Comparison of ENCODE assay signal across 10 mouse cellular contexts in the genomic region with DNA sequence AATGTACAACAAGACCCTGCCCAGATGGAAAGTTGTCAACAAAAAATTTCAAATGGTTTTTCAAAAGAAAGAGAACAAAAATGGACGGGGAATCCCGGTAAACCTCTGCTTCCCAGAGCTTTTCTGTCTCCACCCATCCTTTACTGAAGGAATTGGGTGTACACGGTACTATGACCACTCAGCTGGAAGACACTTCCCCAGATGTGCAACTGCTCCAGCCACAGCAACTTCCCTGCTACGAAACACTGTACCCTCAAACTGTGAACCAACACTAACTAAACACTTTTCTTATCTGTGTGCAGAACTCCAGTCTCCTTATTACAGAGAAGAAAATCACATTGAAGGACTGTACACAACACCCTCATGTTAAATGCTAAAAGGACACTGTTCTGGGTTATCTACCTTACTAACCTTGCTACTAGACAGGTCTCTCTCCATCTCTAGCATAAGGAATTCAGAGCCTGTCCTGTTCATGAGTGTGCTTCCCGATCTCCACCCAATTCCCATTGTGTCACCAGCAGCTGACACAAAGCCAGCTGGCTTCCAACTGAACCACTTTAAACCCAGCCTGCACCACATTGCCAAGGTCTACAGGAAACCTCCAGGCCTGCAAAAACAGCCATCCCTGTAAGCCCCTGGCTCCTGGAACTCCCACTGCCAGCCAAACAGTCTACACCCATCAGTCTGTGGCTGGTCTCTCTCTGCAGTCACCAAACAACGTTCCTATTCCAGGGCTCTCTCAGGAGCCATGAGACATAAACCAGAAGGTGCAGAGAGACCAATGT. TPM values are rescaled to one million over a fixed set of nuclear protein-coding genes. Genes with fewer than 3 reads are reported as not detected.
DNase-seq lines count a peak whose midpoint lies in the region; ATAC-seq and TF ChIP-seq lines count a peak whose summit lies in the region.
"Had no signal": no experiment of that assay in that cellular context is flagged by ENCODE, and none has a peak within 500 bp of the region (broad histone marks: within the 10 kb centered on the region; RNA-seq: fewer than 3 reads in every experiment).

No protein-coding gene starts in this region.

- H3K9me3 ChIP-seq in intestine, embryonic 14.5 days (ENCODE audit: control insufficient read depth, low read length): no peaks in the 10 kb centered on the region
- H3K9me3 ChIP-seq in intestine, postnatal 0 days (ENCODE audit: control insufficient read depth): no peaks in the 10 kb centered on the region
- H3K9me3 ChIP-seq in embryonic facial prominence, embryonic 10.5 days: no peaks in the 10 kb centered on the region
- H3K9me3 ChIP-seq in midbrain, embryonic 14.5 days (ENCODE audit: control insufficient read depth, low read length): no peaks in the 10 kb centered on the region
- H3K9me3 ChIP-seq: liver, embryonic 15.5 days had no signal

- WGBS in intestine, embryonic 14.5 days: 64% methylated on average over 6 of the region's 6 CpGs
- 59% methylated on average over 6 of the region's 6 CpGs for WGBS in intestine, postnatal 0 days
- WGBS in embryonic facial prominence, embryonic 10.5 days: 80% methylated on average over 6 of the region's 6 CpGs
- WGBS in midbrain, embryonic 14.5 days: 77% methylated on average over 6 of the region's 6 CpGs

- TF ChIP-seq CTCF in intestine, postnatal 0 days (IDR thresholded peaks at IDR 0.05; ENCODE audit: low read depth): no peak

- peaks cover 3% of the 10 kb centered on the region; the same call in 1 of the 2 replicates for H3K4me1 ChIP-seq in intestine, embryonic 14.5 days (replicated peaks; ENCODE audit: control insufficient read depth, insufficient read depth, low read length)
- H3K4me1 ChIP-seq in intestine, postnatal 0 days (replicated peaks; ENCODE audit: control insufficient read depth, insufficient read depth, low read length): no peaks in the 10 kb centered on the region
- H3K4me1 ChIP-seq in embryonic facial prominence, embryonic 10.5 days: 0 out of 2 replicates have a peak, but pooled peaks cover 9% of the 10 kb centered on the region
- H3K4me1 ChIP-seq in midbrain, embryonic 14.5 days (ENCODE audit: control insufficient read depth, insufficient read depth, low read length): no peaks in the 10 kb centered on the region
- H3K4me1 ChIP-seq: liver, embryonic 15.5 days had no signal

- no peak for ATAC-seq in intestine, embryonic 14.5 days (replicated peaks; ENCODE audit: low FRiP score, low TSS enrichment, low read depth)
- ATAC-seq in intestine, postnatal 0 days: no peak
- no peak for ATAC-seq in midbrain, embryonic 14.5 days (ENCODE audit: low FRiP score, low TSS enrichment)

- H3K27ac ChIP-seq in intestine, embryonic 14.5 days (ENCODE audit: low read depth): no peak overlapping the region
- no peak overlapping the region for H3K27ac ChIP-seq in intestine, postnatal 0 days (ENCODE audit: low read depth, low read length)
- H3K27ac ChIP-seq in embryonic facial prominence, embryonic 10.5 days (replicated peaks): no peak overlapping the region
- no peak overlapping the region for H3K27ac ChIP-seq in midbrain, embryonic 14.5 days (replicated peaks; ENCODE audit: low read depth, low read length)
- H3K27ac ChIP-seq: liver, embryonic 15.5 days had no signal

- no peaks in the 10 kb centered on the region for H3K36me3 ChIP-seq in intestine, embryonic 14.5 days (ENCODE audit: control insufficient read depth, insufficient read depth, low read length)
- no peaks in the 10 kb centered on the region for H3K36me3 ChIP-seq in intestine, postnatal 0 days (ENCODE audit: control insufficient read depth, insufficient read depth)
- no peaks in the 10 kb centered on the region for H3K36me3 ChIP-seq in embryonic facial prominence, embryonic 10.5 days (replicated peaks)
- H3K36me3 ChIP-seq in midbrain, embryonic 14.5 days (ENCODE audit: control insufficient read depth, insufficient read depth, low read length): no peaks in the 10 kb centered on the region
- H3K36me3 ChIP-seq: liver, embryonic 15.5 days had no signal

- no peaks in the 10 kb centered on the region for H3K27me3 ChIP-seq in intestine, embryonic 14.5 days (replicated peaks; ENCODE audit: control insufficient read depth, insufficient read depth, low read length)
- H3K27me3 ChIP-seq in intestine, postnatal 0 days (replicated peaks; ENCODE audit: control insufficient read depth, insufficient read depth, low read length): no peaks in the 10 kb centered on the region
- H3K27me3 ChIP-seq in embryonic facial prominence, embryonic 10.5 days (replicated peaks; ENCODE audit: low read depth, poor library complexity, severe bottlenecking): no peaks in the 10 kb centered on the region
- H3K27me3 ChIP-seq in midbrain, embryonic 14.5 days (ENCODE audit: control insufficient read depth, insufficient read depth, low read length): no peaks in the 10 kb centered on the region
- H3K27me3 ChIP-seq: CH12.LX; liver, embryonic 15.5 days had no signal

- no peak overlapping the region for H3K4me3 ChIP-seq in intestine, embryonic 14.5 days (ENCODE audit: low read depth, low read length)
- H3K4me3 ChIP-seq in intestine, postnatal 0 days (ENCODE audit: low read depth, low read length): no peak overlapping the region
- H3K4me3 ChIP-seq in embryonic facial prominence, embryonic 10.5 days: no peak overlapping the region
- no peak overlapping the region for H3K4me3 ChIP-seq in midbrain, embryonic 14.5 days (replicated peaks; ENCODE audit: low read depth, low read length)
- H3K4me3 ChIP-seq: liver, embryonic 15.5 days had no signal

- no peak overlapping the region for H3K9ac ChIP-seq in intestine, embryonic 14.5 days (ENCODE audit: low read length)
- no peak overlapping the region for H3K9ac ChIP-seq in intestine, postnatal 0 days (ENCODE audit: low read depth, low read length)
- H3K9ac ChIP-seq in midbrain, embryonic 14.5 days (replicated peaks; ENCODE audit: low read length): no peak overlapping the region
- H3K9ac ChIP-seq: liver, embryonic 15.5 days had no signal

- H3K4me2 ChIP-seq in intestine, embryonic 14.5 days (ENCODE audit: low read length): no peak overlapping the region
- H3K4me2 ChIP-seq in intestine, postnatal 0 days (replicated peaks; ENCODE audit: low read depth): no peak overlapping the region
- no peak overlapping the region for H3K4me2 ChIP-seq in midbrain, embryonic 14.5 days (ENCODE audit: low read length)
- H3K4me2 ChIP-seq: liver, embryonic 15.5 days had no signal

- peak; percentile 39 for DNase-seq in intestine, embryonic 14.5 days (ENCODE audit: low spot score)
- peak; percentile 4 for DNase-seq in embryonic facial prominence, embryonic 10.5 days (ENCODE audit: low spot score)
- peak; percentile 86 to 89 for DNase-seq in heart, postnatal 10 days
- DNase-seq in lung, postnatal 4 days: peak; percentile 71 to 85
- DNase-seq in embryo, embryonic 10.5 days (ENCODE audit: low spot score): no peak
- no peak for DNase-seq in urinary bladder, postnatal 10 days (ENCODE audit: low spot score)
- no peak for DNase-seq in midbrain, embryonic 14.5 days

- intact Hi-C loops in heart, postnatal 10 days (cut with DNase I): no loop called here

RNA-seq across cellular contexts. Expression of gene Tmtc1, which starts 59.9 kb away (rescaled TPM):
- polyA plus RNA-seq in intestine, embryonic 14.5 days (2014; fragmentation: Nextera tagmentation; extraction: Ambion mirVana): 2.3 and 2.8 TPM in 2 replicates
- 0.81 and 0.88 TPM in 2 replicates for polyA plus RNA-seq in intestine, postnatal 0 days (2015; fragmentation: Nextera tagmentation; extraction: Ambion mirVana)
- 0.57 and 0.76 TPM in 2 replicates for polyA plus RNA-seq in embryonic facial prominence, embryonic 10.5 days (2016; fragmentation: Nextera tagmentation; extraction: Ambion mirVana)
- 10 to 100 TPM; 22.5 to 29.0 TPM for total RNA-seq in heart, postnatal 10 days (2021)
- 2.4 and 3.1 TPM in 2 replicates for polyA plus RNA-seq in midbrain, embryonic 14.5 days (2014; fragmentation: Nextera tagmentation; extraction: Ambion mirVana)

Comparison
In these comparisons a context has a peak if more than half of its experiments do, and no peak if none do; other contexts are left out.
1. DNase-seq: peak in intestine, embryonic 14.5 days (single experiment), embryonic facial prominence, embryonic 10.5 days (single experiment), heart, postnatal 10 days (2 of 2) and lung, postnatal 4 days (2 of 2); none in embryo, embryonic 10.5 days (single experiment), urinary bladder, postnatal 10 days (single experiment) and midbrain, embryonic 14.5 days (single experiment).